Mouse (Mus musculus) embryonic facial prominence, embryonic 10.5 days (tissue): ENCODE measurements around the gene Celf1. TPM values are rescaled to one million over a fixed set of nuclear protein-coding genes. Genes with fewer than 3 reads are reported as not detected.

Experiments
- polyA plus RNA-seq: library from polyadenylated mRNA; unstranded; fragments of >200 nt; fragmentation: Nextera tagmentation; extraction: Ambion mirVana; gene quantifications from 2 replicates; pipeline ENCODE4 v1.2.1, GENCODE M21; 2016

The Celf1 gene
- polyA plus RNA-seq, 1 experiment from 2014 or later, result 139 TPM

Other genes starting within 250 kb of the Celf1 start
- 121 and 122 TPM in 2 replicates for gene Fnbp4, start 195.0 kb upstream of the Celf1 start, polyA plus RNA-seq
- gene Agbl2, start 157.7 kb upstream of the Celf1 start, polyA plus RNA-seq, result 0.60 and 0.88 TPM in 2 replicates
- gene Mtch2, start 93.2 kb upstream of the Celf1 start, polyA plus RNA-seq, result 248 and 251 TPM in 2 replicates
- gene C1qtnf4, start 54.5 kb upstream of the Celf1 start, polyA plus RNA-seq, result 2.8 and 4.9 TPM in 2 replicates
- 58.1 and 59.4 TPM in 2 replicates for gene Kbtbd4, start 35.6 kb upstream of the Celf1 start, polyA plus RNA-seq
- gene Ndufs3, start 35.6 kb upstream of the Celf1 start, polyA plus RNA-seq, result 201 and 206 TPM in 2 replicates
- 1.2 and 1.9 TPM in 2 replicates for gene Rapsn, start 95.2 kb downstream of the Celf1 start, polyA plus RNA-seq
- gene Psmc3, start 113.6 kb downstream of the Celf1 start, polyA plus RNA-seq, result 371 and 378 TPM in 2 replicates
- gene Slc39a13, start 130.0 kb downstream of the Celf1 start, polyA plus RNA-seq, result 20.3 and 24.2 TPM in 2 replicates
- 2.3 and 2.8 TPM in 2 replicates for gene Spi1, start 142.0 kb downstream of the Celf1 start, polyA plus RNA-seq
- 0.07 and 0.82 TPM in 2 replicates for gene Mybpc3, start 177.8 kb downstream of the Celf1 start, polyA plus RNA-seq
- gene Madd, start 243.5 kb downstream of the Celf1 start, polyA plus RNA-seq, result 12.1 and 13.4 TPM in 2 replicates